Mouse (Mus musculus) lung, postnatal 0 days (tissue): ENCODE results near the gene Plekhs1. TPM values are rescaled to one million over a fixed set of nuclear protein-coding genes. Genes with fewer than 3 reads are reported as not detected.
A peak's percentile ranks its signal among the peaks of the same experiment; 100 is the strongest.

ENCODE experiments used
- ATAC-seq: fragments of 200-750 bp; cut with Nextera tagmentation; 2 replicates; pipeline ENCODE4 v1.8.0; 2017; ENCODE audit warnings: moderate library complexity
- DNase-seq: peaks from one replicate; pipeline ENCODE4 v3.0.0-alpha.2; 2016; ENCODE audit warnings: low spot score
- H3K27ac ChIP-seq: fragments of 300-500 bp; sonication (generic); 2 replicates; pipeline ENCODE4 v1.5.1; 2014; ENCODE audit warnings: antibody characterized with exemption, mild to moderate bottlenecking, low read length, mixed read lengths
- H3K27me3 ChIP-seq: fragments of 300-500 bp; sonication (generic); replicated peaks from 2 replicates; pipeline ENCODE4 v1.6.1; 2014; ENCODE audit warnings: low read length, mixed read lengths; ENCODE audit not compliant: insufficient read depth
- H3K36me3 ChIP-seq: fragments of 300-500 bp; sonication (generic); 2 replicates; pipeline ENCODE4 v1.6.1; 2014; ENCODE audit warnings: low read length, mixed read lengths; ENCODE audit not compliant: insufficient read depth
- H3K4me1 ChIP-seq: fragments of 300-500 bp; sonication (generic); 2 replicates; pipeline ENCODE4 v1.6.1; 2014; ENCODE audit warnings: antibody characterized with exemption, low read depth, low read length, mixed read lengths; ENCODE audit not compliant: insufficient read depth
- H3K4me2 ChIP-seq: fragments of 300-500 bp; sonication (generic); replicated peaks from 2 replicates; pipeline ENCODE4 v1.6.1; 2014; ENCODE audit warnings: low read depth, mild to moderate bottlenecking, low read length, moderate library complexity, mixed read lengths
- H3K4me3 ChIP-seq: fragments of 300-500 bp; sonication (generic); 2 replicates; pipeline ENCODE4 v1.5.1; 2014; ENCODE audit warnings: low read depth, low read length
- H3K9ac ChIP-seq: fragments of 300-500 bp; sonication (generic); replicated peaks from 2 replicates; pipeline ENCODE4 v1.6.1; 2014; ENCODE audit warnings: low read depth, mild to moderate bottlenecking
- H3K9me3 ChIP-seq: fragments of 300-500 bp; sonication (generic); 2 replicates; pipeline ENCODE4 v1.6.1; 2016; ENCODE audit warnings: low read length, mixed read lengths
- CTCF ChIP-seq: IDR thresholded peaks from 2 replicates; pipeline ENCODE4 v1.5.1; 2016; ENCODE audit warnings: antibody characterized with exemption, mild to moderate bottlenecking
- EP300 ChIP-seq: IDR thresholded peaks from 2 replicates; pipeline ENCODE4 v1.6.1; 2016; ENCODE audit warnings: antibody characterized with exemption, mild to moderate bottlenecking, control low read depth
- WGBS: fragments of 180-500 bp; shearing (Covaris S2); extraction: QIAGEN DNeasy Blood & Tissue Kit; methylation state at CpG from one replicate; pipeline ENCODE4 v1.1.7; 2014; 5-methylcytosine and 5-hydroxymethylcytosine counted together
- polyA plus RNA-seq: library from polyadenylated mRNA; unstranded; fragments of >200 nt; fragmentation: Nextera tagmentation; extraction: Ambion mirVana; gene quantifications from 2 replicates; pipeline ENCODE4 v1.2.1, GENCODE M21; 2015

Gene Plekhs1
- polyA plus RNA-seq = 0.11 and 0.21 TPM in 2 replicates

- Histone ChIP-seq H3K4me1 (no peaks in the 10 kb centered on the region), H3K4me2 (no peak within 1 kb of the TSS), H3K27me3 (no peaks in the 10 kb centered on the region), H3K27ac (no peak within 1 kb of the TSS), H3K9ac (no peak within 1 kb of the TSS), H3K4me3 (no peak within 1 kb of the TSS), H3K36me3 (no peaks in the 10 kb centered on the region), H3K9me3 (no peaks in the 10 kb centered on the region)
- no peak for TF ChIP-seq EP300
- TF ChIP-seq CTCF = no peak
- peak; percentile 54 for ATAC-seq
- 35% methylated on average over 10 of the region's 10 CpGs for WGBS
- peak; percentile 63 for DNase-seq
These were observed at the start of gene Plekhs1 for GRCm38 (mm10) chr19:56461522-56462101. Gene Plekhs1 (plus strand): TSS chr19:56461640.

- ATAC-seq (no peak), DNase-seq (no peak)
- 69% methylated on average over 4 of the region's 4 CpGs for WGBS
- Histone ChIP-seq H3K4me2 (no peak overlapping the region), H3K27ac (no peak overlapping the region), H3K36me3 (no peaks in the 10 kb centered on the region), H3K9me3 (no peaks in the 10 kb centered on the region), H3K4me3 (no peak overlapping the region), H3K9ac (no peak overlapping the region), H3K27me3 (no peaks in the 10 kb centered on the region), H3K4me1 (no peaks in the 10 kb centered on the region)
- TF ChIP-seq CTCF (no peak), EP300 (no peak)
These were observed 43.0 kb upstream of the Plekhs1 start for GRCm38 (mm10) chr19:56418404-56418803.

- no peak overlapping the region for H3K4me2 ChIP-seq
- H3K4me1 ChIP-seq = no peaks in the 10 kb centered on the region
- H3K27me3 ChIP-seq = no peaks in the 10 kb centered on the region
- no peaks in the 10 kb centered on the region for H3K9me3 ChIP-seq
- no peak for DNase-seq
- no peak for ATAC-seq
- no peak for TF ChIP-seq CTCF
- TF ChIP-seq EP300 = no peak
- no peaks in the 10 kb centered on the region for H3K36me3 ChIP-seq
- H3K9ac ChIP-seq = no peak overlapping the region
- 73% methylated on average over 9 of the region's 9 CpGs for WGBS
- H3K4me3 ChIP-seq = no peak overlapping the region
- H3K27ac ChIP-seq = no peak overlapping the region
These were observed 42.0 kb upstream of the Plekhs1 start for GRCm38 (mm10) chr19:56419452-56419851.

- ATAC-seq = no peak
- TF ChIP-seq CTCF (no peak), EP300 (no peak)
- Histone ChIP-seq H3K4me3 (no peak overlapping the region), H3K27me3 (no peaks in the 10 kb centered on the region), H3K27ac (no peak overlapping the region), H3K4me1 (no peaks in the 10 kb centered on the region), H3K4me2 (no peak overlapping the region), H3K9ac (no peak overlapping the region), H3K9me3 (no peaks in the 10 kb centered on the region), H3K36me3 (no peaks in the 10 kb centered on the region)
- 87% methylated on average over 3 of the region's 3 CpGs for WGBS
- DNase-seq = no peak
These were observed 41.1 kb upstream of the Plekhs1 start for GRCm38 (mm10) chr19:56420345-56420744.

- DNase-seq (peak; percentile 83), ATAC-seq (peak; percentile 64)
- Histone ChIP-seq H3K27me3 (no peaks in the 10 kb centered on the region), H3K4me2 (no peak overlapping the region), H3K36me3 (no peaks in the 10 kb centered on the region), H3K9me3 (no peaks in the 10 kb centered on the region), H3K4me3 (no peak overlapping the region), H3K27ac (no peak overlapping the region), H3K4me1 (no peaks in the 10 kb centered on the region), H3K9ac (no peak overlapping the region)
- TF ChIP-seq CTCF (peak; percentile 87), EP300 (no peak)
- 32% methylated on average over 14 of the region's 14 CpGs for WGBS
These were observed 38.7 kb upstream of the Plekhs1 start for GRCm38 (mm10) chr19:56422476-56423338.

GRCm38 (mm10) chr19:56423370-56423769 lies 38.1 kb upstream of the Plekhs1 start:
- no peak overlapping the region for H3K4me3 ChIP-seq
- no peak overlapping the region for H3K27ac ChIP-seq
- H3K9me3 ChIP-seq = no peaks in the 10 kb centered on the region
- 70% methylated on average over 12 of the region's 12 CpGs for WGBS
- H3K9ac ChIP-seq = no peak overlapping the region
- H3K4me1 ChIP-seq = no peaks in the 10 kb centered on the region
- no peaks in the 10 kb centered on the region for H3K27me3 ChIP-seq
- DNase-seq = no peak
- TF ChIP-seq EP300 = no peak
- no peak for TF ChIP-seq CTCF
- H3K36me3 ChIP-seq = no peaks in the 10 kb centered on the region
- H3K4me2 ChIP-seq = no peak overlapping the region
- ATAC-seq = peak; percentile 4; the same call in 1 of the 2 replicates
